In genomic region chr11:117779434-117780198, GRCm38 (mm10) we compare ENCODE assay signal across 9 mouse cellular contexts. TPM values are rescaled to one million over a fixed set of nuclear protein-coding genes. Genes with fewer than 3 reads are reported as not detected.
DNase-seq lines count a peak whose midpoint lies in the region; TF ChIP-seq lines count a peak whose summit lies in the region.
"Had no signal": no experiment of that assay in that cellular context is flagged by ENCODE, and none has a peak within 500 bp of the region (broad histone marks: within the 10 kb centered on the region; RNA-seq: fewer than 3 reads in every experiment).

No protein-coding gene starts in this region.

- peak overlapping the region; percentile 84 for H3K27ac ChIP-seq in forebrain, embryonic 10.5 days
- H3K27ac ChIP-seq in limb, embryonic 10.5 days, result peak overlapping the region; percentile 91
- H3K27ac ChIP-seq in spleen, adult 2 months (ENCODE audit: insufficient read depth, low read length), result peak overlapping the region; percentile 99

- 4% methylated on average over 38 of the region's 38 CpGs for WGBS in forebrain, embryonic 10.5 days
- WGBS in limb, embryonic 10.5 days, result 3% methylated on average over 38 of the region's 38 CpGs
- under 1% methylated on average over 38 of the region's 38 CpGs for WGBS in spleen, adult 2 months

- peaks cover 65% of the 10 kb centered on the region for H3K4me1 ChIP-seq in forebrain, embryonic 10.5 days
- H3K4me1 ChIP-seq in limb, embryonic 10.5 days, result peaks cover 62% of the 10 kb centered on the region
- peaks cover 18% of the 10 kb centered on the region; the same call in 1 of the 2 replicates for H3K4me1 ChIP-seq in spleen, adult 2 months (ENCODE audit: control insufficient read depth, insufficient read depth, insufficient read length)

- peaks cover 68% of the 10 kb centered on the region for H3K27me3 ChIP-seq in forebrain, embryonic 10.5 days (ENCODE audit: poor library complexity, severe bottlenecking)
- peaks cover 35% of the 10 kb centered on the region for H3K27me3 ChIP-seq in limb, embryonic 10.5 days (ENCODE audit: low read depth, poor library complexity, severe bottlenecking)
- H3K27me3 ChIP-seq in spleen, adult 2 months (ENCODE audit: control insufficient read depth, insufficient read depth, low read length), result no peaks in the 10 kb centered on the region

- 0 out of 2 replicates have a peak, but pooled peaks cover 7% of the 10 kb centered on the region for H3K36me3 ChIP-seq in forebrain, embryonic 10.5 days (replicated peaks)
- peaks cover 36% of the 10 kb centered on the region for H3K36me3 ChIP-seq in limb, embryonic 10.5 days
- H3K36me3 ChIP-seq in spleen, adult 2 months (ENCODE audit: control insufficient read depth, insufficient read depth, low read length), result peaks cover 27% of the 10 kb centered on the region

- no peak for TF ChIP-seq CTCF in spleen, adult 2 months (IDR thresholded peaks at IDR 0.05; ENCODE audit: extremely low read depth, insufficient read depth, insufficient read length, insufficient replicate concordance)

- peak overlapping the region; percentile 55 for H3K4me3 ChIP-seq in forebrain, embryonic 10.5 days
- H3K4me3 ChIP-seq in limb, embryonic 10.5 days, result peak overlapping the region; percentile 66
- H3K4me3 ChIP-seq in spleen, adult 2 months (ENCODE audit: extremely low read depth, insufficient read depth, insufficient read length), result peak overlapping the region; percentile 86

- TF ChIP-seq POLR2A in spleen, adult 2 months (IDR thresholded peaks at IDR 0.05; ENCODE audit: low read depth, low read length), result peak; percentile 70

- H3K9me3 ChIP-seq in forebrain, embryonic 10.5 days, result no peaks in the 10 kb centered on the region
- H3K9me3 ChIP-seq in limb, embryonic 10.5 days (replicated peaks), result no peaks in the 10 kb centered on the region

- peak; percentile 52 to 58 for DNase-seq in B cell, adult 2 months
- DNase-seq in adrenal gland, postnatal 10 days, result peak; percentile 86
- DNase-seq in forebrain, embryonic 10.5 days (ENCODE audit: extremely low spot score, low spot score), result peak; percentile 61
- DNase-seq in heart, postnatal 36 days, result peak; percentile 74 to 78
- DNase-seq in limb, embryonic 10.5 days (ENCODE audit: low spot score), result peak; percentile 76
- DNase-seq in mesoderm, embryonic 11.5 days (ENCODE audit: low read depth, low spot score), result peak; percentile 81
- DNase-seq in spleen, adult 2 months (ENCODE audit: low read depth in 1 of 2, low spot score in 2 of 2), result peak in 1 of 2 experiments; percentile 71
- DNase-seq in frontal cortex, postnatal 25 days (ENCODE audit: low spot score in 2 of 2), result no peak

- intact Hi-C loops in heart, postnatal 36 days (cut with DNase I), result loop anchor here (5.0 kb wide), 1 partner anchor 392 kb away; no protein-coding TSS in a partner anchor

RNA-seq across cellular contexts. Expression of gene Tmc8, which starts 2.3 kb away (rescaled TPM):
- total RNA-seq in adrenal gland, postnatal 10 days (2021), result 1 to 10 TPM; 4.8 to 8.3 TPM
- 1.4 and 1.5 TPM in 2 replicates for polyA plus RNA-seq in forebrain, embryonic 10.5 days (2016; fragmentation: Nextera tagmentation; extraction: Ambion mirVana)
- 1 to 10 TPM; 4.0 to 4.1 TPM for total RNA-seq in heart, postnatal 36 days (2021)
- polyA plus RNA-seq in limb, embryonic 10.5 days (2016; fragmentation: Nextera tagmentation; extraction: Ambion mirVana), result 1.4 and 1.5 TPM in 2 replicates
- 90.1 and 127 TPM in 2 replicates for polyA plus RNA-seq in spleen, adult 2 months (2012; rRNA removed)

RNA-seq across cellular contexts. Expression of gene Tmc6, which starts 2.4 kb away (rescaled TPM):
- 10 to 100 TPM; 35.5 to 53.2 TPM for total RNA-seq in adrenal gland, postnatal 10 days (2021)
- 11.0 and 12.2 TPM in 2 replicates for polyA plus RNA-seq in forebrain, embryonic 10.5 days (2016; fragmentation: Nextera tagmentation; extraction: Ambion mirVana)
- total RNA-seq in heart, postnatal 36 days (2021), result 10 to 100 TPM; 11.2 to 18.4 TPM
- polyA plus RNA-seq in limb, embryonic 10.5 days (2016; fragmentation: Nextera tagmentation; extraction: Ambion mirVana), result 25.1 and 28.2 TPM in 2 replicates
- polyA plus RNA-seq in spleen, adult 2 months (2012; rRNA removed), result 119 and 136 TPM in 2 replicates

RNA-seq across cellular contexts. Expression of gene 6030468B19Rik, which starts 17.8 kb away (rescaled TPM):
- under 1 TPM; 0.42 to 0.45 TPM for total RNA-seq in adrenal gland, postnatal 10 days (2021)
- 1.8 and 3.2 TPM in 2 replicates for polyA plus RNA-seq in forebrain, embryonic 10.5 days (2016; fragmentation: Nextera tagmentation; extraction: Ambion mirVana)
- total RNA-seq in heart, postnatal 36 days (2021), result not detected
- polyA plus RNA-seq in limb, embryonic 10.5 days (2016; fragmentation: Nextera tagmentation; extraction: Ambion mirVana), result 1.6 and 2.3 TPM in 2 replicates
- 7.6 and 7.9 TPM in 2 replicates for polyA plus RNA-seq in spleen, adult 2 months (2012; rRNA removed)
- total RNA-seq: gastrocnemius, adult 8-10 months had no signal

RNA-seq across cellular contexts. Expression of gene Gm20708, which starts 29.9 kb away (rescaled TPM):
- total RNA-seq in adrenal gland, postnatal 10 days (2021), result under 1 TPM; 0.57 to 0.58 TPM
- polyA plus RNA-seq in forebrain, embryonic 10.5 days (2016; fragmentation: Nextera tagmentation; extraction: Ambion mirVana), result 0.17 and 0.58 TPM in 2 replicates
- 1 to 10 TPM in 1 of 2 experiments, not detected in 1; 1.1 TPM for total RNA-seq in heart, postnatal 36 days (2021)
- 0.23 and 0.58 TPM in 2 replicates for polyA plus RNA-seq in limb, embryonic 10.5 days (2016; fragmentation: Nextera tagmentation; extraction: Ambion mirVana)
- polyA plus RNA-seq in spleen, adult 2 months (2012; rRNA removed), result 0.25 TPM in 1 of 2 replicates, not detected in the other

RNA-seq across cellular contexts. Expression of gene Syngr2, which starts 29.9 kb away (rescaled TPM):
- 10 to 100 TPM; 60.2 to 69.5 TPM for total RNA-seq in adrenal gland, postnatal 10 days (2021)
- polyA plus RNA-seq in forebrain, embryonic 10.5 days (2016; fragmentation: Nextera tagmentation; extraction: Ambion mirVana), result 36.9 and 38.0 TPM in 2 replicates
- 100 to 1,000 TPM; 109 to 119 TPM for total RNA-seq in heart, postnatal 36 days (2021)
- 24.4 and 31.3 TPM in 2 replicates for polyA plus RNA-seq in limb, embryonic 10.5 days (2016; fragmentation: Nextera tagmentation; extraction: Ambion mirVana)
- polyA plus RNA-seq in spleen, adult 2 months (2012; rRNA removed), result 188 and 245 TPM in 2 replicates

Comparison
In these comparisons a context has a peak if more than half of its experiments do, and no peak if none do; other contexts are left out.
1. DNase-seq: peak in B cell, adult 2 months (2 of 2), adrenal gland, postnatal 10 days (single experiment), forebrain, embryonic 10.5 days (single experiment), heart, postnatal 36 days (2 of 2), limb, embryonic 10.5 days (single experiment) and mesoderm, embryonic 11.5 days (single experiment); none in frontal cortex, postnatal 25 days (0 of 2).
2. RNA of gene Tmc8, which starts 2.3 kb away (polyA plus RNA-seq): 90.1 to 127 TPM in spleen, adult 2 months; 1.4 to 1.5 TPM in limb, embryonic 10.5 days and 1.4 to 1.5 TPM in forebrain, embryonic 10.5 days; every median in the first group is over 10 times any median in the second.
3. Peak in every context shown above with its lines, with median percentiles within 50 percentile points of each other: H3K27ac ChIP-seq and H3K4me3 ChIP-seq.